Mouse (Mus musculus) megakaryocyte progenitor cell, adult 5-6 weeks (primary cell): Measurements from ENCODE around the gene Gpc3. TPM values are rescaled to one million over a fixed set of nuclear protein-coding genes. Genes with fewer than 3 reads are reported as not detected.

Experiments
- ATAC-seq: replicated peaks from 2 replicates; pipeline ENCODE4 v1.8.0; 2016; ENCODE audit warnings: mild to moderate bottlenecking, moderate TSS enrichment, inconsistent platforms; ENCODE audit not compliant: poor library complexity
- total RNA-seq, 2 experiments: library from RNA; stranded (forward) in 1 of 2; stranded (reverse) in 1 of 2; fragments of 157-497, 149-512 nt in 1 of 2; fragments of 200-1000 nt in 1 of 2; gene quantifications; 2 replicates each; pipeline versions ENCODE4 v1.2.3 to v1.2.4; 2015 to 2017

Gpc3 gene
- total RNA-seq, 2 experiments from 2014 or later = 3.5 to 4.6 TPM

DNA sequence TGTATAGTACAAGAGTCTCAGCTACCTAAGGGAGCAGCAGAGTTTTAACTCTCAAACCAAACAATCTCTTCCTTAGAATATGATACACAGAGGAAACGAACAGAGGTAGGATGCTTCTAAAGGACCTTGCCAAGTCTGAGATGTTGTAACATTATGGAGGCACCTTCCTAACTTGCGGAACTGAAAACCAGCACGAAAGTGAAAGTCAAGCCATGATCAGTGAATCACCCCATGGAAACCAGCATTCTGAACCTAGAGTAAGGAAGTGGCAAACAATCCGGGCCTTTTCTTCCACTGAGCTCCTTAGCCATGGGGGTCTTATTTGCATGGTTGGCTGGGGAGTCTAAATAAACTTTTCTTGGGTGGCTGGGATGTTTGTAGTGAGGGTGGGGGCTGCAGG, 53.8 kb downstream of the Gpc3 start:
- peak; percentile 60 for ATAC-seq

DNA sequence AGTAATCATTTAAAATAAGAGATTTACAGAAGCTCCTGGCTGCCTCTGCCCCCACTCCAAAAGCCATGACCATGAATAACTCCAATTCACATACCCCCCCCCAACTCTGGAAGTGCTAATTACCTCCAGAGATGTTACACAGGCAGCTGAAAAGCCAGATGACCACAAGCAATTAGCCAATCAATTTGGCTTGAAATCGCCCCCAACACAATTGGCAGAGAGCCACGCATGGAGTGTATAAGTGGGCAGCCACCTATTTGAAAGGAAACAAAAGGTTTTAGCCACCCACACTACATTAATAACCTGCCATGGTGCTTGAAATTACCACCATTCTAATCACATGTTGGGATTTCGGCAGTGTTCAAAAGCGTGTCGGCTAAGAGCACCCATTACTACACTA, 55.2 kb downstream of the Gpc3 start:
- ATAC-seq = no peak

DNA sequence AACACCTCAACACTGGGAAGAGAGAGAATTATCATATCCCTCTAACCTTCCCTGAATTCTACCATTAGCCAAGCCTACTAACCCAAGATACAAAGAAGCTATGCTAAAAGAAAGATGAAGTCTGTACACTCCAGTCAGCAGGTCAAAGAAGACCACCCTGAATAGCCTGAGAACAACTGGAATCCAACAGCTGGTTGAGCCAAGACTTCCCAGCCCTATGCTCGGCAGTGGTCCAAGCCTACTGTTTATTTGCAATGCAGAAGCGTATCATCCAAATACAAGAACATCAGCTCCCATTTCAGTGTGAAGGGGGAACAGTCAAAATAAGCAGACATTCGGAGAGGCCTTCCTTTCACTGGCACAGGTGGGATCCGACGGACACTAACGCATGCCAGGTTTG, 56.3 kb downstream of the Gpc3 start:
- ATAC-seq = no peak

DNA sequence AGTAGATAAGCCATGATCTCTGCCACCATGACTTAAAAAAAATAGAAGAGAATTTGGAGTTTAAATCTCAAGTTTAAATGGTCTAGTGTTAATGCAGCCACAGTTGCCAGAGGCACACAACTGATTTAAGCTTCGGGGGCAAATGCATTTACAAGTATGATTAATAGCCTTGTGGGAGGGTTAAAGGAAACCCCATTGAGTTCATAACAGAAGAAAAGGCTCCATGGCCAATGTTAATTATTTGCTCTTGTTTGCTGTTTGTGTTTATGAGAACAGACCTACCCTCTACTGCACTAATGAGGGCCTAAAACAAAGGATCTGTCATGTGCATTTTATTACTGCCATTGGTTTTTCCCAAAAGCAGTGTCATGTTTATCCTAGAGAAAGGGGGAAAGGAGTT, 62.5 kb downstream of the Gpc3 start:
- no peak for ATAC-seq

DNA sequence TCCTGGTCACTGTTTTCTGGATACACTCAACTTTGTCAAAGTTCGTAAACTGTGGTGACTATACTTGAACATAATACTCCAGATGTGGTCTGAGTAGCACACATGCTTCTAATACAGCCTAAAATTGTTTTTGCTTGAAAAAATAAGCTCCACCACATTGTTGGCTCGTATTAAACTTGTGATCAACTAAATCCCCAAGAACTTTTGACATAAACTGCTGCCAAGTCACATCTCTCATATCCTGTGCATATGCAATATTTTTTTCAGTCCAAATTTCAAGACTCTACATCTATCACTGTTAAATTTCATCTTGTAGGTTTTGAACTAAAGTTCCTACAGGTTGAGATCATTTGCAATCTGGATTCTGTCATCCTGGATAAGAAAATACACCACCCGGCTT, 69.1 kb downstream of the Gpc3 start:
- no peak for ATAC-seq

DNA sequence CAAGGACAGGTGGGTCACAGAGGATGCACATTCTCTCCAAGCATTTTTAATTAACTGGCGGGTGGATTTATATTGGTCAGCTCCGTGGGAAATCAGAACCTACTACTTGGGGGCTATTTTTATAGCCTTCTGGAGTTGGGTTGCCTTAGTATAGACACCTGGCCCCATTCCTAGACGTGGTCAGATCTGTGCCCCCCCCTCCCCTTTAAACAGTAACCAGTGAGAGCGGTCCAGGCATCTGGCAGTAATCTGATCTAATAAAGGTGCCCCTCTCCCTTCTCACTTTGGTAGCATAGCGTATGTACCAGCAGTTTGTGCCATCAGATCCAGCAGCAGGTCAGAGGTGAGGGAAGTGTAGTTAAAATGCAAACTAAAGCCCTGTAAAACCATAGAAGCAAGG, 76.5 kb downstream of the Gpc3 start:
- no peak for ATAC-seq

DNA sequence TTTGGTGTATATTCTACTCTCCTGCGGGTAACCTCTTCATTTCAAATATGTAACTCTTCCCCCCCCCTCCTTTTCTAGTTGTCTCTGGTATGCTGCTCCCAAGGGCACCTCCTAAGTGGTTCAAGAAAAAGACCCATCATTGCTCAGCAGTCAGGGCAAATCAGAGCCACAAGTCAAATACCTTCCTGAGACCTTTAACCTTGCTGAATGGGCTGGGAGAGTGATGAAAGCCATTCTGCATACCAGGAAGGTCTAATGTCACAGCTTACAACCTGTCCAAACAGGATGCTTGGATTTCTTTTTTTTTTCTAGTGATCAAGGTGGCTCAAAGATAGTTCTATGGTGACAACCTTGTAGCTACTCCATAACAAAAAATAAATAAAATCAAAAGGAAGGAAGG, 80.0 kb downstream of the Gpc3 start:
- ATAC-seq = no peak

DNA sequence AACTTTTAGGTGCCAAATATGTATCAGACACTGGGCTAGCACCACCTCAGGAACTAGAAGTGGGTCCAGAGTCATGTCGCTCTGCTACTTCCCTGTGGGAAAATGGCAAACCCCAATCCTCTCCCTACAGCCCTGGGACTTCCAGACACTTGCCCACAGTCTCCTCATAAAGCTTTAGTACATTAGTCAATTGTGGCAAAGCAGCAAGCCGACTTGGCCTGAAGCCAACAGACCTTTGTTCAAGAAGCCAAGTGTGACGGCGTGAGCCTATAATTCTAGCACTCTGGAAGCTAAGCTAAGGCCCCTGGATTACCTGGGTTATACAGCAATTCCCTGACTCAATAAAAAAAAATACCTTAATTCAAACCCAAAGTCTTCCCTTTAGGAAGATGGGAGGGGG, 80.7 kb downstream of the Gpc3 start:
- ATAC-seq = no peak

DNA sequence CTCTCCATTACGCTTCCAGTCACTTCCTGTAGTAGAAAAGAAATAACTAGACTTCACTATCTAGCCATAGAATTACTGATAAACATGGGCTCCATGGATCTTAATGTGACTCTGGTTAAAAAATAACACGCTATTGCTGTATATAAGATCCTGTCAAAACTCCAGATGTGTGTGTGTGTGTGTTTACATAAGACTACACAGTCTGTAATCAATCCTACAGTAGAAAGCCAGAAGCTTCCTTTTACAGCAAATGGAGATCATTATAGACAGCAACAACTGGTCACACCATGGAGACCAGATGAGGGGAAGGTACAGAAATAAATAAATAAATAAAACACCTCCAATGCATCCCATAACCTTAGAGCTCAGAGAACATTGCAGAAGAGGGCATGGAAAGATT, 81.6 kb downstream of the Gpc3 start:
- ATAC-seq = no peak

DNA sequence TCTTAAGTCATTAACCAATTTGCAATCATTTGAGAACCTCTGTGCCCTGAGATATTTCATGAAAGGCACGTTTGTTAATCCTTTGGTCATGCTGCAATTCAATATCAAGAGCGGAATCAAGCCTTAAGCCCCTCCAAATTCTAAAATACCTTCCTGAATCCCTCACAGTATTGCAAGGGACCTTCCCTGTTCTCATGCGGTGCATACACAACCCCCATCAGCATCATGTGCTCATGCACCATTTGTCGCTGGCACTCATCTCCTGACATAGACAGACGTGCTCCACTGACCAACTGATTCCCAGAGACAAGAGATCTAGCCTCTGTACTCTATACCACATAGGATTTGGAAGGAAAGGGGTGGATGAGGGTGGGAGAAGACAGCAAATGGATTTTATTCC, 87.7 kb downstream of the Gpc3 start:
- no peak for ATAC-seq

DNA sequence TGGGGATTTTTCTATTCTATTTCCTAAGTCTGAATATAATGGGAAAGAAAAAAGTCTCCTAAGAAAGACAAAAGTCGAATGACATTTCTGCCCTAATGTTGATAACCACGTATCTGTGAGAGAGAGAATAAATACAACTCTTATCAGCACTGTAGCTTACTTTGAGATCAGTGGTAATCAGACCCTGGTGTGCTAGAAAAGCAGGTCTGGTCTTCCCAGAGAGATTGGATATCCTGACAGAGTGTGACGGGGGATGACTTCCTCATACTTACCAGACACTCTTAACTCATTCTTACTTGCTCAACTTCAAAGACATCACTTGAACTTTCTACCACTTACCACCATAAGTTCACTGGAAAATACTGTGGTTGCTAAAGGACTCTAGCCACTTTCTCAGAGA, 88.6 kb downstream of the Gpc3 start:
- ATAC-seq = peak; percentile 37; the same call in 1 of the 2 replicates

DNA sequence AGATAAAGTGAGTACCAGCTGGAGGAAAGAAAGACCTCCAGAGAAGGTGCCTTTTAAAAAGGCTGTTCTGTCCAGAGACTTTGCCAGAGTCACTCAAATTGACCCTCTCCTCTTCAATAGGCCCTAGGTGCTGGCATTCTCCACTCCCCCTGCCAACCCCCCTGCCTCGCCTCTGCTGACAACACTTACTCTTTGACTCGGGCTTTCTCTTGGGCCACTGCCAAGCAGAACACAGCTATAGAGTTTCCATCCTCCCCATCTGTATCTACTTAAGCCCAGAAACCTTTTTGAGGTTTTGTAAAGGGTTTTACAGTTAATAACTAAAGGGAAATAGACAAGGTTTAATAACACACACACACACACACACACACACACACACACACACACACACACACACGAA, 99.2 kb downstream of the Gpc3 start:
- ATAC-seq = 0 out of 2 replicates have a peak, but pooled peaks have one; percentile 14

DNA sequence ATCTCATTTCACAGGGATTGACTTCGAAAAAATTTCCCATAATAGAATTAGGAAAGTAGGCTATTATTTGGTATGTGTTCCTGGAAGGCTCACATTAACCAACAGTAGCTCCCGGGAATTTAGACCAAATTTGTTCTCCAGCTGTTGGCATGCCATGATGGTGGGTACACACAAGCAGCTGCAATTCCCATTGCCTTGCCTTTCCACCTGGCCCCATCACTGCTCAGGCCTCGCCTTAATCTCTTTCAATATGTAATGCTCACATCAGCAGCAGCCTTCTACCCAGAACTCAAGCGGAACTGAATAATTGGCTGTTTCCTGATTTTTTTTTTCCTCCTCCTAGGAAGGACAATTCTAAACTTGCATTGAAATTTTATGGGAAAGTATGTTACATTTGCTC, 102.6 kb downstream of the Gpc3 start:
- no peak for ATAC-seq

DNA sequence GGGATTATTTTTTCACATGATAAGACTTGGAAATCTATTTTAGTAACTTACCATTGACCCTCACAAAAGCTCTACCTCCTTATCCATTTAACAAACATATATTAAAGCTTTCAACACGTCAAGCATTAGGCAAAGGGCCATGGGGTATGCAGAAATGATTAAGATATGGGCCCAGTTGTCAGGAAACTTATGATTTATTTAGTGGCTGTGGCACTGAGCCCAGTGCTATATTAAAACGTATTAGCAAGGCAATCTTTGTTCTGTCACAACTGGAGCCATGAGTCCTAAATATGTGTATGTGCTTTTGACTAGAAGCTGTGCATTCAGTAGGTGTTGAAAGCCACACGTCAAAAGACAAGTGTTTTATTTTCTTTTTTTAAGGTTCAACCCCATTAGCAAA, 109.9 kb downstream of the Gpc3 start:
- ATAC-seq = no peak

DNA sequence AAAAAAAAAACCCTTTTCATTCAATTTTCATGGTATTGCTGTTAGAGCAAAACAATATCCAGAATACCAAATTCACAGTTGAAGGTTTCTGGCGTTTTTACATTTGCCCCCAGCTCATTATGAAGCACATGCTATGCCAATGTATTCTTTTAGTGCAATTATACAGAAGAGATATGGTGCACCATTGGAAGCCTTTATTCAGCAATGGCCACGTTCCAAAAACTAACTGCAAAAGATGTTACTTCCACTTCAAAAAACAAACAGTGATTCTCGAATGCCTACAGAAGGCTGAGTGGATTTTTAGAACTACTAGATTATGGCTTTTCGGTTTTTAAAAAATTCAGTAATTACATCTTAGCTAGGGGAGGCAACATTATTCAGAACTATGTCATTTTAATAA, 124.3 kb downstream of the Gpc3 start:
- no peak for ATAC-seq

DNA sequence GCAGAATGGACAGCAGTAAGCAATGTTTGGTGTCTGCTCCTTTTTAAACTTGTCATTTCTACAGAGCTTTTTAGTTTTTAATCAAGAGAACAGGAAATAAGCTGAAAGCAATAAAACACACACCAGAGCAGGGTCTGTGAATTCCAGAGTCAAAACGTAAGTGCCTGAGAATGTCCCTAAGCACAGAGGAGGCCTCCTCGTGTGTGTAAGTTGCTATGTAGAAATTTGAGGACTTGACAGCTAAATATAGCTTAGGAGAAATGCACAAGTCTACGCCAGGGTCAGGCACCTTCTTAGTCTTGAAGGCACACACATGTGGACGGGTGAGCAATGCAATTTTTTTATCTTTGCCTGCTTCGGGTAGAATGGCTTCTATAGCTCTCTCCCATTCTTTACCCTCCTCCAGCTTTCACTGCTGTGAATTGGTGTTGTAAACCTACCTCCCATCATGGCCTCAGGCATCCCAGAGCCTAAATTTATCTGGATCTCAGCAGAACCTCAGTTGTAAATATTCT, 158.6 kb downstream of the Gpc3 start:
- no peak for ATAC-seq

DNA sequence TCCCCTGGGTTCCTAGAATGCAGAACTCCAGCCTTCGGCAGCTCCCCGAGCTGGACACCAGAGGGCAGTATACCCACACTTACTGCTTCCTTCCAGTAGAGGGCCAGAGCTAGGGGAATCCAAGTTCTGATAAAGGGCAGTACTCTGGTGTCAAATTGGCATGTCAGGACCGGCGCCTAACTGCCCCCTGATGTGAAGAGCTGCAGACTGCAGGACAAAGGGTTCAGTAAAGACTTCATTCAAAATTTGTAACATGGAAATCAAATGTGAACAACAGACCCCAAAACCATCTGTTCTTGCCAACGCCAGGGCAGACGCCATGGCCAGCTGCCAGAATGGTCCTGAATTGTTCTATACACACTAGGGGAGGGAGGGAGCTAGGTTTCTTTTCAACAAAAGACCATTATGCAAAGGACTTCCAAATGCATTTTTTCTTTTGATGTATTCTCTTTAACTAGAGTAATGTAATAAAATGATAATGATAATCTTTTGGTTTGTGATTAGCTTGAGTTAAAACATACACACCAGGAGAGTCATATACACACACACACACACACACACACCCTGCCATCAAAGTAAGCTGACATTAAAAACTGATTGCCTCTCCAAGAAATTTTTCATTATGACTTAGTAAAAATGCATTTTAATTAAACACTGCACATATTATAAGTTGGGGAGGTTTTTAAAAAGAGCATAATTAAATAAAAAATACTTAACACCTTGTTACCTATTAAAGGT, 160.1 kb downstream of the Gpc3 start:
- ATAC-seq = peak; percentile 100

DNA sequence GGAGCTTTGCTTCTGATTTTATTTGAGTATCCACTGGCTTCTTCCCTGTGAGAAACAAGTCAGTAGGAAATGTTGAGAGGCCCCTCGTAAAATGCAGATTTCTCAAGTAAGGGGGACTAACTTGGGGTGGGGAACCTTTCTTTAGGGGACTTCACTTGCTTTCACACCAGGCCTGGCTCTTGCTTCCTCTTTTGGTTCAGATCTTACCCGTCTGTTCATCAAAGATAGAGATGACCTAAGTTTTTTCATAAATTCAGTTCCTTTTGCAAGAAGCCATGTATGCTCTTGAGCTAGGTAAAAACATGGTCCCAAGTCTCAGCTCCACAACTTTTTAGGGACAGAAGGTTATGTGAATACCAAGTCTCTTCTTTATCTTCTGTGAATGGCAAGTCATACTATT, 164.6 kb downstream of the Gpc3 start:
- peak; percentile 72 for ATAC-seq

DNA sequence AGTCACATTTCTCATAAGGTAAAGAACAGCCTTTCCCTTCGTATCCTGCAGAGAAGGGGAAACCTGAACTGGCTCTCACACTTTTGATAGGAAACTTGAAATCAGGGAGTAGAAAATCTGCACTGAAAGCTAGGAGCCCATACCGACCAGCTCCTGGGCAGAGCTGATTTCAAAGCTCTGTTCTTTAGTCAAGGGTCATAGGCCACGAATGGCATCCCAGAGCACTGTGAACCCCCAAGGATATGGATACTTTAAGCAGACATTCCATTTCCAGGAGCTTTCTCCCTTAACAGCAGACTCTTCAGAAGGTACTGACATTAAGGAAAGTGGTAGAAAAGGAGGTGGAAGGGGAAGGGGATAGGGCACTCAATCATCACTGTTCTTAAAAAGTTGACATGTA, 165.3 kb downstream of the Gpc3 start:
- ATAC-seq = no peak

DNA sequence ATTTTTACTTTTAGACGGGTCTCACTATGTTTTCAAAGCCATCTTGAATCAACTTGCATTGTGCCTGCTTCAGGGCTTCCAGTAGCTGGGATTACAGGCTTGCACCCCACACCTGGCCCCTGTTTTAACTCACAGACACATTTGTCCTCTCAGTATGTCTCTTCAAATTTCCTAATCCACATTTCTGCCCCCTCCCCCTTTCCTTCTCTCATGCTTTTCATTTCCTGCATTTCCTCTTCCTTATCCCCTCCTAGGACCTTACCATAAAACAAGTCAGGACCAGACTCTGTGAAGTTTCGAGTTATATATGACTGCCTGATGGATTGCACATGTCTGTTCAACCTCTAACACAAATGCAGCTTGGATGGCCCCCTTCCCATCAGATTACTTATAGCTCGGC, 167.2 kb downstream of the Gpc3 start:
- no peak for ATAC-seq

DNA sequence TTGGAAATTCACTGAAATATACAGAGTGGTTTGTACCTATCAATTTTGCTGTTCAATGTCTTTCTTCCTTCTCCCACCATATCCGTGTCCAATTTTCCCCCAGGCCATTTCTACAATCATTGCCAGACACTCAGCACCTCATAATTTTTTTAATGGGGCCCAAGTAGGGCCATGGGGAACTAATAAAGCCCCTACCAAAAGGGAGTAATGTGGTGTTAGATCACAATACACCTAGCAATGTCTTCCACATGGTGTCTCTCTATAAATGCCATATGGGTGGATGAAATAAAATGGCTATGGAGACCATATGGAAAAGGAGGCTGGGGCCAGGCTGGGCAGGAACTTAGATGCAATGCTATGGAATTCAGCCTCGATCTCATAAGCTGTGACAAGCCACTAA, 168.8 kb downstream of the Gpc3 start:
- ATAC-seq = no peak

DNA sequence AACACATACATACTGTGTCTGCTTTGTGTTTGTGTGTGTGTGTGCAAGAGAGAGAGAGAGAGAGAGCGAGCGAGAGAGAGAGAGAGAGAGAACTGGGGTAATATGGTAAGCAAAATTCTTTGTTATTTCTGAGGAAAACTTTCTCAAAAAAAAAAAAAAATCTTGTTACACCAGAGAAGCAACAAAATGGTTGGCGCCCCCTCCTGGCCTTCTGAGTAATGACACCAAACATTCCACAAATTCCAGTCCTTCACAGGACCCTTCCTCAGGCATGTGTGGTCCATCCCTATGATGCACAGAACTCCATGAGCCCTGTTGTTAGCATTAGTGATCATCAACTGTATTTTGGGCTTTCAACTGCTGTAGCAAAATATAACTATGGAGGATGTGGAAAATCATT, 172.0 kb downstream of the Gpc3 start:
- ATAC-seq = 0 out of 2 replicates have a peak, but pooled peaks have one; percentile 31

DNA sequence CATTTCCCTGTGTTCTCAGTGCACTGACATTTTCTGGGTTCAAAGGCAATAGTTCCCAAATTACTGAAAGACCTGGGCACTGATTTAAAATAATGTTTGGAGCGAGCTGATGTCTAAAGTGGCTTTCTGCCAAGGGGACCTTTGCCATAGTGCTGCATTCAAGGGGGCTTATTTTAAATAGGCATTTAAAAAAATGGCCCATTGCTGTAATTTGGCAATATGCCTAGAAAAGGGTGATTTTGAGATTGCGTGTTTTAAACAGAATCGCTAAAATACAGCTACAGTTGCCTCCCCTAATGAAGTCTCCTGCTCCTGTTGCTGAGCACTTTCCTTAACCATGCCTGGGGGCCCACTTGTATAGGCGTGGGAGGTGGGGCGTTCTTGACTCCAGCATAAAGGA, 174.3 kb downstream of the Gpc3 start:
- no peak for ATAC-seq
